Mouse (Mus musculus): ENCODE results near the gene Svopl. TPM values are rescaled to one million over a fixed set of nuclear protein-coding genes. Genes with fewer than 3 reads are reported as not detected.

Svopl gene
- polyA plus RNA-seq, 2 experiments from 2014 or later = 0.13 TPM; not detected in 1

DNA sequence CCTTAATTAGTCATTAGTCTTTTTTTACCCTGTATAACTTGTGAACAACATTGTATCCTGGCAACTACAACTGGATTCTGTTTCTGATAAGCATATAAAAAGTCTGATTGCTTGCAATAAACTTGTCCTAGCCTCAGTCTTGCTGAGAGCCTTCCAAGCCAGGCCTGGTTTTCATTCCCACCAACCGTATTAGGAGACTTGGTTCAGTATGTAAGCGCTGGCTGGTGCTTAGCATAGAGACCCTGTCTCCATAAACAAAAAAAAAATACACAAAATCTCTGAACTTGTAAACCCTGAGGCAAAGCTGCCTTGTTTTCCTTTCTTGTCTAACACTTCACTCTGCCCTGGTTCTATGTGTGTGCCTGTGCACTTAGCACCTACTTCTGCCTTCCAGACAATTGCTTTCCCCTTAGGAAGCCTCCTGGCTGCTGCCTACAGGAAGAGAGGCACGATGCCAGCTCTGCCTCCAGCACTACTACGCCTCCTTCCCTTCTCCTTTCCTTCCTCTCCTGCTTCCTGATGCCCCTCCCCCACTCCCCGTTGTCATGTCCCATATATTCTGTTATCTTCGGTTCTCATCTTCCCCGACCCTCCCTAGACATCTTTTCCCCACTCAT, 14.8 kb downstream of the Svopl start:
- ATAC-seq = no peak

DNA sequence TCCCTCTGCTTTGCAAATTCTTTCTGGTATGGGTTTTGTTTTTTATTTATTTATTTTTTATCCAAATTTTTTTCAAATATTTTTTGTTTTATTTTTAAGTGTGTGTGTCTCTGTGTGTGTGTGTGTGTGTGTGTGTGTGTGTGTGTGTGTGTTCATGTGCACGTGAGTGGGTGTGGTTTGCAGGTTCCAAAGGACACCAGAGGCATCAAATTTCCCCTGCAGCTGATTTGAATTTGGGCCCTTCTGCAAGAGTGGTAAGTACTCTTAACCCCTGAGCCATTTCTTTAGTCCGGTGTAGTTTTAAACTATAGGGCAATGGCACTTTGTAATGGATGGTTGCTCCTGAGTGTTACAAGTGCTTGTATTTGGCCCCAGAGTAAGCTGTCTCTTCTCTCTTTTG, 18.6 kb downstream of the Svopl start:
- ATAC-seq = no peak

DNA sequence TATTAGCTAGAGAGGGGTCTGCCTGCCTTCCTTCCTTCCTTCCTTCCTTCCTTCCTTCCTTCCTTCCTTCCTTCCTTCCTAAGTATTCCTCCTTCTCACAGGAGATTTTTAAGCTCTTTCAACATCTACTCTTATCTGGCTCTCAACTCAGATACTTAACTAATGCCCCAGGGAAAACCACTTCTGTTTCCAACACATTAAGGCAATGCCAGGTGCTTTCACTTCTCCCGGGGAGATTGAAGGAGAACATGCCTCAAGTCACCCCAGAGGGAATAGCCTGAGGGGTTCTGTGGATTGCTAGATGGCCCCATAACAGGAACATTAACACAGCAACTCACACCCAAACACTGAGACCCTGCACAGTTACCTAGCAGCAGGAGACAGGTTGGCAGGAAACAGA, 19.0 kb downstream of the Svopl start:
- no peak for ATAC-seq

DNA sequence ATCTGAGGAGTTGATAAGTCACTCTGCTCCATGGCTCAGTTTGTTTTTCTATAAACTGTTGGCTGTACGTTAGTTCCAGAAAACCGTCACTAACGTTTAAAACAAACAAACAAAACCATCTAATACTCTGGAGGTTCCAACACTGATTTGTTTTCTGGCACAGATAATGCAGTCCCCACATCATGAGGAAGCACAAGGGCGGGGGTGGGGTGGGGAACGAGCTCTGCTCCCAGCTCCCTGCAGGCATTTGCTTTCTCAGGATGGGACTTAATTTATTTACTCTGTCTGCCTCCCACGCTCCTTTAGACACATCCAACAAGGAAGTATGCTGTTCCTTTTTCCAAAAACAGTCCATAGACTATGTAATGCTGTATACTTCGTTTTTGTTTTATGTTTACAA, 23.5 kb downstream of the Svopl start:
- ATAC-seq = no peak

DNA sequence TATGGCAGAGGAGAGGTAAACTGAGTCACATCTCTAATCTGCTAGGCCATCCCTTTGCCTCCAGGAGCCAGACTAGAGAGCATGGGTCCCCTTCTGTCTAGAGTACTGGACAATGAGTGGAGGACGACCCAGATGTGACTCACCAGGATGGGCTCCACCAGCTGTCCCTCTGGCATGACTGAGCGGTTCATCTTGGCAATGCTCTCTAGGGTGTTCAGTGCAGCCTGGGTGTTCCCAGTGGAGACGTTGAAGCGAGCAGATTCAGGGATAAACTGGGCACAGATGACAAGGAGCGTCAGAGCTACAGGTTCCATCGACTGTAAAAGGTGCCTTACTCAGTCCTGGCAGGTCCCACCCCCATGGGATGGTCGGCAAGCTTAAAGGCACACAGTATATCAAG, 25.4 kb downstream of the Svopl start:
- no peak for ATAC-seq

DNA sequence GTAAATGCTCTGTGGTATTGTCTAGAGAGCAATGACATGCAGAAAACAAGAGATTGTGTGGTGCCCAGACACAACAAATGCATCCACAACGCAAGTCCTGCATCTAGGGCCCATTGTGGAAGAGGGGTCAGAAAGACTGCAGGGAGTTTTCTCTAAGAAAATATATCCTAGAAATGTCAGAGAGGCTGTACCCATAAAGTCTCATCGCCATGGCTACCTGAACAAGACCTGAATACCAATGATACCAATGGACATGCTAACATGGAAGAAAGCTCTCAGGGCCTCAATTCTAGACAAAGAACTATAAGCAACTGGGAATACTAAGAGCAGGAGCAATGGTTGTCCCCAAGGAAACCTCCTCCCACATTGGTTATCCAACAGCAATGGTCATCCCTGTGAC, 34.0 kb downstream of the Svopl start:
- no peak for ATAC-seq

DNA sequence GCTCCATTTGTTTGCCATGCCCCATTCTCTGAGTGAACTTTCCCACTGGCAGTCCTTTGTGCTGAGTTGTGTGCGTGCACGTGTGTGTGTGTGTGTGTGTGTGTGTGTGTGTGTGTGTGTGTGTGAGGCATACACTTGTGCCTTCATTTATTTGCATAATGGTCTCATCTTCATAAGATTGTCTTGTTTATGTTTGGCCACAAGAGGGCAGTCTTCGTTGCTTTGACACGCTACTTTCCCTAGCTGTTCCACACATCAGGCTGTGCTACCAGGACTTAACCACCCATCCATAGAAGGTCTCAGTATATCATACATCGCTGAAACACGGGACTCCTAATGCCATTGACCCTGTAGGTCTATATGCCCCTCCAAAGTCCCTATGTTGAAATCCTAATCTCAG, 39.3 kb downstream of the Svopl start:
- no peak for ATAC-seq

DNA sequence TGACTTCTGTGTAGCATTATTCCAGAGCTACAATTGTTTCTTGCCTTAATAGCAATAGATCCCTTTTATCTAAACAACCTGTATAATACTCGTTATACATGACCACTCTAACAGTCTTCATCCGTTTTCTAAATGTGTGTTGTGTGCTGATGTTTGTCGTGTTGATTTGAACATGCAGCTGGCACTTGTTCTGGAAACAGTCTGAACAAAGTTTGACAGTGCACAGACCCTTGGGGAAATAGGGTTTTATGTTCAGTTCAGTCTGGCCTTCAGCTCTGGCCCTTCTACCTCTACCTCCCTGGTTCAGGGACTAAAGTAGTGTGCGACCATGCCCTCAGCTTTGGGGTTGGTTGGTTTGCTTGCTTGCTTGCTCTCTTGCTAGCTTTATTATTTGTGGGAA, 79.4 kb downstream of the Svopl start:
- ATAC-seq = no peak

DNA sequence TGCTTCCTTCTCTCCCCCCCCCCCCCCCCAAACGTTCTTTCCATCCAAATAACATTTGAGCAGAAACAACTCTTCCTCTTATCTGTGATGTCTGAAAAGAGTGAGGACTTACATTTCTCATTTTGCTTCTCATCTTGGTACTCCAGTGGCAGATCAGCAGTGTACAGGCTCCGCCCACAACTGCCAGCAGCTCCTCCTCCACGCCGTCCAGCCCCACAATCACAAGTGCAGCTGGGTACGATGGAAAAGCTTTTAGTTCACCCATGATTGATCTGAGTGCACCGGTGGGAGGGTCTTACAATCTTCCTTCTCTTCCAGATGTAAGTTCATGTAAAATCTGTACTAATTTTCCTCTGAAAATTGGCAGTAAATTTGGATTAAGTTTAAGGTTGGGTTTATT, 95.5 kb downstream of the Svopl start:
- ATAC-seq = no peak

DNA sequence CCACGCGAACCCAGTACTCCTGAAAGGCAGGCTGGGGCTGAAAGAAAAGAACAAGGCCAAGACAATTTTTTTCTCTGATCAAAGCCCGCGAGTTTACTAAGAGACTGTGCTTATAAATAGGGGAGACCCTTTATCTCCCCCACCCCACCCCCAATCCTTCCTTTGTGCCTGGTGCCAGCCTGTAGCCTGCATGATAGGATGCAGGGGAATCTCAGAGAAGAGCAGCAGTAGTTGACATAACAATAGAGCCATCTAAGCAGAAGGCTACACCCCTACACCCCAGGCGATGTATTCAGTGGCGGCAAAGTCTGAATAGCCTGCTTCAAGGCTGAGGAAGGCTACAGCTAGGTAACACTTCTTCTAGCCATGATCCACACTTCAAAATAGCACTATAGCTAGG, 110.3 kb downstream of the Svopl start:
- ATAC-seq = no peak

Other genes with a start within 250 kb of the Svopl start
- 10 to 100 TPM; 11.4 to 14.1 TPM for gene Trim24, start 176.2 kb downstream of the Svopl start, polyA plus RNA-seq (2017; shearing (Covaris generic))
- not detected for gene Tmem213, start 62.3 kb upstream of the Svopl start, polyA plus RNA-seq (2017; shearing (Covaris generic))
- not detected for gene Atp6v0a4, start 77.6 kb upstream of the Svopl start, polyA plus RNA-seq (2017; shearing (Covaris generic))
- gene D630045J12Rik, start 207.0 kb upstream of the Svopl start, polyA plus RNA-seq (2017; shearing (Covaris generic)) = under 1 TPM; 0.08 to 0.13 TPM

Data from activated CD4-positive, CD25-positive, alpha-beta regulatory T cell, adult 4 months (primary cell).